Mouse (Mus musculus): Measurements from ENCODE around the gene Klrg2. TPM values are rescaled to one million over a fixed set of nuclear protein-coding genes. Genes with fewer than 3 reads are reported as not detected.

Gene Klrg2
- polyA plus RNA-seq, 1 experiment = 3.4 TPM

- Histone ChIP-seq H3K27me3 (ENCODE audit: control insufficient read depth, insufficient read depth, insufficient read length) (no peaks in the 10 kb centered on the region), H3ac (ENCODE audit: control insufficient read depth, insufficient read length, low read depth) (no peak overlapping the region), H3K36me3 (ENCODE audit: control insufficient read depth, insufficient read depth) (no peaks in the 10 kb centered on the region), H3K79me2 (ENCODE audit: control insufficient read depth, insufficient read depth) (no peaks in the 10 kb centered on the region), H3K79me3 (ENCODE audit: low read depth) (no peaks in the 10 kb centered on the region), H3K4me3 (ENCODE audit: insufficient read depth, poor library complexity, severe bottlenecking) (no peak overlapping the region)
- no peak for TF ChIP-seq MAX (IDR thresholded peaks at IDR 0.05)
- no peak for TF ChIP-seq FOSL1 (IDR thresholded peaks at IDR 0.05; ENCODE audit: insufficient read depth, low read length, poor library complexity, severe bottlenecking)
- TF ChIP-seq MYOG (IDR thresholded peaks at IDR 0.05; ENCODE audit: control insufficient read depth, extremely low read depth, insufficient read length) = no peak
- no peak for TF ChIP-seq USF1 (IDR thresholded peaks at IDR 0.05; ENCODE audit: low read depth)
- TF ChIP-seq MYOD1 (IDR thresholded peaks at IDR 0.05; ENCODE audit: control insufficient read depth, insufficient read length, low read depth) = no peak
- TF ChIP-seq CTCF (IDR thresholded peaks at IDR 0.05; ENCODE audit: control insufficient read depth, insufficient read depth, insufficient read length) = no peak
- no peak for TF ChIP-seq CEBPB (IDR thresholded peaks at IDR 0.05; ENCODE audit: low read depth)
These were observed 3.4 kb upstream of the Klrg2 start for GRCm38 (mm10) chr6:38640401-38640800.

DNA sequence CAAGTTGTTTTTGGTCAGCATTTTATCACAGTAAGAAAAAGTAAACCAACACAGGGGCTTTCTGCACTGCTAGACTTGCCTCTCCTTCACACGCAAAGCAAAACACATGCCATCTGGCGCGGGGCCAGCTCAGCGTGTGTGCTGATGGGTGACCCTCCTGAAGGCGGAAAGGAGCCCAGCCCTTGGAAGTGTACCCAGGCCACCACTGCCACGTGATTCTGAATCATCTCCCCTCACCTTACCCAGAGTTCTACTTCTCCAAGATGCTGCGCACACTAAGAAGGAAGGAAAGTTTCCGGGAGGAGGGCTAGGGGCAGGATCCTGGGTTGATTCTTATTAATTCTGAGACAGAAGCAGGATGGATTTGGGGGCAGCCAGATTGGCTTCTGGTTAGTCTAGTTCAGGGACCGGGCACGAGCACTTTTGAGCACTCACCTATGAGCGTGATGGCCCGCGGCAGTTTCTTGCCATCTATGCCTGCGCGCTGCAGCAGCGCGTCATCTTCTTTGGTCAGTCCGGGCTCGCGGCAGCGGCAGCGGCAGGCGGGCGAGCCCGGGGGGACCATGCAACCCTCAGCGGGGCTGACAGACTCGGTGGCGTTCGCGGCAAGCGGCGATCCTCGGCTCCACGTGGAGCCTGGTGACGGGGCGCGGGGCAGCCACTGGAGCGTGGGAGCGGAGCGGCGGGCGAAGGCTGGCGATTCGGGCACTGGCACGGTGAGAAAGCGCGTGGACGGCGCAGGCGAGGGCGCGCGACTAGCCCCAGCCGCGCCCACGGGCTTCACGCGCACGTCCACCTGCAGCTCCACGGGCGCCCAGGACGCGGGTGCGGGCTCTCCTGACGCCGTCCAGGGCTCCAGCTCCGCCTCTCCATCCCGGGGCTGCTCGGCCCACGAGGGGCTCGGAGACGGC is 846 bp downstream of the Klrg2 start:
- Histone ChIP-seq H3K4me3 (ENCODE audit: insufficient read depth, poor library complexity, severe bottlenecking) (peak overlapping the region; percentile 34), H3K79me2 (ENCODE audit: control insufficient read depth, insufficient read depth) (no peaks in the 10 kb centered on the region), H3K27me3 (ENCODE audit: control insufficient read depth, insufficient read depth, insufficient read length) (no peaks in the 10 kb centered on the region), H3K36me3 (ENCODE audit: control insufficient read depth, insufficient read depth) (no peaks in the 10 kb centered on the region), H3ac (ENCODE audit: control insufficient read depth, insufficient read length, low read depth) (peak overlapping the region; percentile 85), H3K79me3 (ENCODE audit: low read depth) (no peaks in the 10 kb centered on the region)
- TF ChIP-seq FOSL1 (IDR thresholded peaks at IDR 0.05; ENCODE audit: insufficient read depth, low read length, poor library complexity, severe bottlenecking) = no peak
- peak; percentile 58 for TF ChIP-seq USF1 (IDR thresholded peaks at IDR 0.05; ENCODE audit: low read depth)
- no peak for TF ChIP-seq MYOD1 (IDR thresholded peaks at IDR 0.05; ENCODE audit: control insufficient read depth, insufficient read length, low read depth)

GRCm38 (mm10) chr6:38634461-38634860 is 2.6 kb downstream of the Klrg2 start:
- H3K36me3 ChIP-seq (ENCODE audit: control insufficient read depth, insufficient read depth) = no peaks in the 10 kb centered on the region

DNA sequence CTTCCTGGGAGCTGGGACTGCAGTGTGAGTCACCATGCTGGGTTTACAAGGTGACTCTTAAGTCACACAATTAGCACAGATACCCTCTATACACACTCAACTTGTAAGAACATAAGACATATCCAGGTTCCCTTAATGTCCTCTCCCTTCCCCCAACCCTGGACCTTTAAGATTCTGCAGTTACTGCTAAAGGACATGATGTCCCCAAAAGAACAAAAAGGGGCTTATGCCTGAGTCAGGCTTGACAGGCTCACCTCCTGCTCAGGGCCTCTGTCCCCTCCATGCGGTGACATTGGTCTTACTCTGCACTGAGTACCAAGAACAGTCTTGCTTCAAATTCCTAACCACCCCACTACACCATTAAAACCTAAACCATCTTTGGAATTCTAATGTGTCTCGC is 4.2 kb downstream of the Klrg2 start:
- no peaks in the 10 kb centered on the region for H3K27me3 ChIP-seq (ENCODE audit: control insufficient read depth, insufficient read depth, insufficient read length)
- no peak overlapping the region for H3K4me3 ChIP-seq (ENCODE audit: insufficient read depth, poor library complexity, severe bottlenecking)
- H3K36me3 ChIP-seq (ENCODE audit: control insufficient read depth, insufficient read depth) = peaks cover 4% of the 10 kb centered on the region
- no peaks in the 10 kb centered on the region for H3K79me2 ChIP-seq (ENCODE audit: control insufficient read depth, insufficient read depth)
- H3K79me3 ChIP-seq (ENCODE audit: low read depth) = no peaks in the 10 kb centered on the region
- H3ac ChIP-seq (ENCODE audit: control insufficient read depth, insufficient read length, low read depth) = no peak overlapping the region
- no peak for TF ChIP-seq CTCF (IDR thresholded peaks at IDR 0.05; ENCODE audit: control insufficient read depth, insufficient read depth, insufficient read length)
- no peak for TF ChIP-seq MYOD1 (IDR thresholded peaks at IDR 0.05; ENCODE audit: control insufficient read depth, insufficient read length, low read depth)
- no peak for TF ChIP-seq USF1 (IDR thresholded peaks at IDR 0.05; ENCODE audit: low read depth)
- no peak for TF ChIP-seq MYOG (IDR thresholded peaks at IDR 0.05; ENCODE audit: control insufficient read depth, extremely low read depth, insufficient read length)

More at GRCm38 (mm10) chr6:38634461-38634860, 2.6 kb downstream of the Klrg2 start:
- no peaks in the 10 kb centered on the region for H3K79me2 ChIP-seq (ENCODE audit: control insufficient read depth, insufficient read depth)
- no peaks in the 10 kb centered on the region for H3K27me3 ChIP-seq (ENCODE audit: control insufficient read depth, insufficient read depth, insufficient read length)
- H3ac ChIP-seq (ENCODE audit: control insufficient read depth, insufficient read length, low read depth) = no peak overlapping the region
- no peak overlapping the region for H3K4me3 ChIP-seq (ENCODE audit: insufficient read depth, poor library complexity, severe bottlenecking)
- TF ChIP-seq CTCF (IDR thresholded peaks at IDR 0.05; ENCODE audit: control insufficient read depth, insufficient read depth, insufficient read length) (no peak), MAX (IDR thresholded peaks at IDR 0.05) (no peak), MYOG (IDR thresholded peaks at IDR 0.05; ENCODE audit: control insufficient read depth, extremely low read depth, insufficient read length) (no peak), USF1 (IDR thresholded peaks at IDR 0.05; ENCODE audit: low read depth) (no peak), CEBPB (IDR thresholded peaks at IDR 0.05; ENCODE audit: low read depth) (no peak), FOSL1 (IDR thresholded peaks at IDR 0.05; ENCODE audit: insufficient read depth, low read length, poor library complexity, severe bottlenecking) (no peak), MYOD1 (IDR thresholded peaks at IDR 0.05; ENCODE audit: control insufficient read depth, insufficient read length, low read depth) (no peak)
- no peaks in the 10 kb centered on the region for H3K79me3 ChIP-seq (ENCODE audit: low read depth)

DNA sequence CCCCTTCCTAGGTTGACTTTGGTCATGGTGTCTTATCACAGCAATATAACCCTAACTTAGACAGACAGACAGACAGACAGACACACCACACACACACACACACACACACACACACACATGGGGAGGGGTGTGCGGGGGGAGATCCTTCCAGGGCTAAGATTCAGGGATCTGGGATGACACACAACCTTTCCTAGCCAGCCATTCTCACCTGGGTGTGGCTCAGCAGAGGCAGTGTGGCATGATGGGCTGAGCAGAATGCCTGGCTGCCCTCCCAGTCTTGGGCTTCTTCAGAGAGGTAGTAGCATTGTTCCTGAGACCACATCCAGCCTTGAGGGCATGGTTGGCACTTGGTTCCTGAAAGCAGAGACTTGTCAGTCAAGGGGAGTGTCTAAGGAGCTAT is 7.5 kb downstream of the Klrg2 start:
- no peak for TF ChIP-seq MAX (IDR thresholded peaks at IDR 0.05)
- TF ChIP-seq CEBPB (IDR thresholded peaks at IDR 0.05; ENCODE audit: low read depth) = no peak
- no peak for TF ChIP-seq MYOD1 (IDR thresholded peaks at IDR 0.05; ENCODE audit: control insufficient read depth, insufficient read length, low read depth)
- no peak for TF ChIP-seq USF1 (IDR thresholded peaks at IDR 0.05; ENCODE audit: low read depth)
- TF ChIP-seq MYOG (IDR thresholded peaks at IDR 0.05; ENCODE audit: control insufficient read depth, extremely low read depth, insufficient read length) = no peak
- no peak for TF ChIP-seq FOSL1 (IDR thresholded peaks at IDR 0.05; ENCODE audit: insufficient read depth, low read length, poor library complexity, severe bottlenecking)
- no peak for TF ChIP-seq CTCF (IDR thresholded peaks at IDR 0.05; ENCODE audit: control insufficient read depth, insufficient read depth, insufficient read length)
- no peaks in the 10 kb centered on the region for H3K27me3 ChIP-seq (ENCODE audit: control insufficient read depth, insufficient read depth, insufficient read length)
- no peaks in the 10 kb centered on the region for H3K79me3 ChIP-seq (ENCODE audit: low read depth)
- no peak overlapping the region for H3ac ChIP-seq (ENCODE audit: control insufficient read depth, insufficient read length, low read depth)
- H3K36me3 ChIP-seq (ENCODE audit: control insufficient read depth, insufficient read depth) = peaks cover 8% of the 10 kb centered on the region
- H3K79me2 ChIP-seq (ENCODE audit: control insufficient read depth, insufficient read depth) = no peaks in the 10 kb centered on the region
- H3K4me3 ChIP-seq (ENCODE audit: insufficient read depth, poor library complexity, severe bottlenecking) = no peak overlapping the region
